Mouse (Mus musculus) cortical plate, adult 2 months (tissue): ENCODE results near the gene Dab1.

Source experiments
- CTCF ChIP-seq: fragments of 200-500 bp; IDR thresholded peaks from 2 replicates; pipeline ENCODE4 v1.5.1; 2011; ENCODE audit warnings: mild to moderate bottlenecking, control low read depth, low read length; ENCODE audit not compliant: insufficient read depth; ENCODE audit errors: extremely low read depth
- POLR2A ChIP-seq: fragments of 200-500 bp; IDR thresholded peaks from 2 replicates; pipeline ENCODE4 v1.6.1; 2011; ENCODE audit warnings: mild to moderate bottlenecking, low read length, control low read depth; ENCODE audit not compliant: insufficient read depth; ENCODE audit errors: extremely low read depth

DNA sequence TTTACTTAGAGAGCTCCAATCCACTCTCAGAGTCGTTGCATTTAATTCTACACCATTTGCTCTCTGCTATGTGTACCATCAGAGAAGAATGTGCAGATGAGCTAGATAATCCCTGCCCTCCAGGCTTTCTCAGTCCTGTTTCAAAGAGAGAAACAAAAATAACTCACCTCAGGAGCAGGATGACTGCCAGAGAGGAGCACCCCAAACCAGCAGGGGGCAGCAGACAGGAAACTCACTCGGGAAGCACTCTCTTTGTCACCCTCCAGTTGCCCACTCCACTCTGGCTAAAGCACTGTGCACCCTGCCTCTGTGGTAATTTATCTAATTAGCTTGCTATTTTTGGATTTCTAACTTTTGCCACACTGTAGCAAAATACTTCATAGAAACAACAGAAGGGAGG, 589.9 kb downstream of the Dab1 start:
- TF ChIP-seq CTCF (peak; percentile 26; the same call in 1 of the 2 replicates), POLR2A (no peak)
